Mouse (Mus musculus) hindbrain, embryonic 10.5 days (tissue): ENCODE results near the gene Zbtb8os. TPM values are rescaled to one million over a fixed set of nuclear protein-coding genes. Genes with fewer than 3 reads are reported as not detected.

Source experiments
- DNase-seq: peaks from one replicate; pipeline ENCODE4 v3.0.0-alpha.2; 2017; ENCODE audit warnings: low spot score
- H3K27ac ChIP-seq: fragments of 300-500 bp; sonication (generic); 2 replicates; pipeline ENCODE4 v1.5.1; 2016; ENCODE audit warnings: mild to moderate bottlenecking, moderate library complexity
- H3K27me3 ChIP-seq: fragments of 300-500 bp; sonication (generic); 2 replicates; pipeline ENCODE4 v1.6.1; 2016; ENCODE audit warnings: mild to moderate bottlenecking; ENCODE audit not compliant: poor library complexity, insufficient read depth, severe bottlenecking
- H3K36me3 ChIP-seq: fragments of 300-500 bp; sonication (generic); 2 replicates; pipeline ENCODE4 v1.6.1; 2016; ENCODE audit warnings: mild to moderate bottlenecking, moderate library complexity
- H3K4me1 ChIP-seq: fragments of 300-500 bp; sonication (generic); replicated peaks from 2 replicates; pipeline ENCODE4 v1.6.1; 2016; ENCODE audit warnings: mild to moderate bottlenecking
- H3K4me3 ChIP-seq: fragments of 300-500 bp; sonication (generic); 2 replicates; pipeline ENCODE4 v1.5.1; 2016; ENCODE audit warnings: mild to moderate bottlenecking, moderate library complexity
- H3K9me3 ChIP-seq: fragments of 300-500 bp; sonication (generic); 2 replicates; pipeline ENCODE4 v1.6.1; 2016; ENCODE audit warnings: mild to moderate bottlenecking, moderate library complexity
- WGBS: fragments of 180-500 bp; shearing (Covaris S2); methylation state at CpG from one replicate; pipeline ENCODE4 v1.1.7; 2016; 5-methylcytosine and 5-hydroxymethylcytosine counted together
- polyA plus RNA-seq: library from polyadenylated mRNA; unstranded; fragments of >200 nt; fragmentation: Nextera tagmentation; extraction: Ambion mirVana; gene quantifications from 2 replicates; pipeline ENCODE4 v1.2.1, GENCODE M21; 2016

The Zbtb8os gene
- polyA plus RNA-seq, 1 experiment from 2014 or later = 45.4 TPM

DNA sequence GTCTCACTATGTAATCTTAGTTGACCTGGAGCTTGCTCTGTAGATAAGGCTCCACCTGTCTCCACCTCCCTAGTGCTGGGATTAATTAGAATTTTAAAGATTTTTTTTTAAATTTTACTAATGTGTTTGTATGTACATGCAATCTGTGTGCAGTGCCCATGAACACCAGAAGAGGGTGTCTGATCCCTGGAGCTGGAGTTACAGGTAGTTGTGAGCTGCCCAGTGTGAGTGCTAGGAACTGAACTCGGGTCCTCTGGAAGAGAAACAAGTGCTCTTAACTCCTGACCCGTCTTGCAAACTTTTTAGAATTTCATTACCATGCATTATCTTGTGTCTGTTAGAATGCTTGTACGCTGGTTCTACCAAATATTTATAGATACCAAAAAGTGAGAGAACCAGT lies 35.9 kb downstream of the Zbtb8os start:
- Histone ChIP-seq H3K4me1 (peaks cover 6% of the 10 kb centered on the region), H3K9me3 (no peaks in the 10 kb centered on the region), H3K27me3 (peaks cover 23% of the 10 kb centered on the region), H3K36me3 (0 out of 2 replicates have a peak, but pooled peaks cover 9% of the 10 kb centered on the region), H3K27ac (no peak overlapping the region), H3K4me3 (no peak overlapping the region)
- WGBS = 93% methylated on average over 3 of the region's 3 CpGs
- DNase-seq = no peak

DNA sequence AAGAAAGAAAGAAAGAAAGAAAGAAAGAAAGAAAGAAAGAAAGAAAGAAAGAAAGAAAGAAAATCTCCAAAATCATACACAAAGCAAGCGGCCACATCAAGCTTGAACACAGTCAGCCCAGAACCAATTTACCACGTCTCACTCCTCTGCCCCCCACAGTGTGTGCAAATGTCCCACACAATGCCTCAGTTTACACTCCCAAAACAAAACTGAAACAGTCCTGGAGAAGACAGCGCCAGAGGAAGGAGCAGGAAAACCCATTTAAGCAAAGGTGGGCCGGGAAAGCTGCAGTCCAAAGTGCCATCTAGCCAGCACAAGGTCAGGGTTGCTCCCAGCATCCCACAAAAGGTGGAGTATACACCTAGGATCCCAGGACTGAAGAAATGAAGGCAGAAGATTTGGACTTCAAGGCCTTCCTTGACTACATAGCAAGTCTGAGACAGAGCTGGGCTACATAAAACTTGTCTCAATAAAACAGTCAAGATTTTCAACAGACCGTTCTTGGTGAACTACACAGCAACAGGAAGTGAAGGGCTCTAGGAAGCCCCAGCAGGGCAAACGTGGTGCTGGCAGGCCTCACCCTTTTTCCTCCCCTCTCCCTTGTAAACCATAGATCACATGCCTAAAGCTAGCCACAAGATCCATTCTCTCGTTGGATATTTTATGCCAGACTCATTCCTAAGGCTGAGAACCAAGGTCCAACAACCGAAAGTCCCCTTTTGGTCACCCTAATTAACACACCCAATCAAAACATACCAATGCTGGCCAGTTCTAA lies 37.9 kb downstream of the Zbtb8os start:
- Histone ChIP-seq H3K36me3 (0 out of 2 replicates have a peak, but pooled peaks cover under 1% of the 10 kb centered on the region), H3K4me1 (peaks cover 16% of the 10 kb centered on the region), H3K27me3 (peaks cover 41% of the 10 kb centered on the region), H3K4me3 (no peak overlapping the region), H3K27ac (no peak overlapping the region), H3K9me3 (no peaks in the 10 kb centered on the region)
- 47% methylated on average over 8 of the region's 8 CpGs for WGBS
- no peak for DNase-seq

DNA sequence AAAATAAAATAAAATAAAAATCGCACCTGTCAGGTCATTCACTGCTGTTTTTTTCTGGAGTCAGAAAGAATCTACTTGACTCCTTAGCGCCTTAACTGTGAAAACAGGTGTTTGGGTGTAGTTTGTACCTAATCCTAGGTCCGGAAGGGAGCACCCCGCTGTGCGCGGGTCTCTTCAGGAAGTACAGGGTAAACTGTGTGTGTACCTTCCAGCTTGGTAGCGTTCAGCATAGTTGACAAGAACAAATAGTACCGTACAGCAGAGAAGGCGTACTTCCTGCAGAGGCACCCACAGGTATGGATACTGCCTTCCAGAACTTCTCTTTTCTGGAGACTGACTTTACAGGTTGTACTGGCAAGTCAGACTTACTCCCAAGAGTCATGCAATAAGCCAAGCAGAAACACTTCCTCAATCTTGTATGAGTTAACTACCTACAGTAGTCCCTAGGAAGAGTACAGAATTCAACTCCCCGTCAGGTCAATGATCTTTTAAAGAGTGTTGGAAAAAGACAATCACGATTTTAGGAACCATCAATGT lies 38.8 kb downstream of the Zbtb8os start:
- no peak overlapping the region for H3K4me3 ChIP-seq
- peaks cover 16% of the 10 kb centered on the region for H3K4me1 ChIP-seq
- 42% methylated on average over 11 of the region's 11 CpGs for whole genome bisulfite sequencing
- H3K9me3 ChIP-seq = no peaks in the 10 kb centered on the region
- no peaks in the 10 kb centered on the region for H3K36me3 ChIP-seq
- H3K27me3 ChIP-seq = peaks cover 50% of the 10 kb centered on the region
- H3K27ac ChIP-seq = no peak overlapping the region
- DNase-seq = no peak

DNA sequence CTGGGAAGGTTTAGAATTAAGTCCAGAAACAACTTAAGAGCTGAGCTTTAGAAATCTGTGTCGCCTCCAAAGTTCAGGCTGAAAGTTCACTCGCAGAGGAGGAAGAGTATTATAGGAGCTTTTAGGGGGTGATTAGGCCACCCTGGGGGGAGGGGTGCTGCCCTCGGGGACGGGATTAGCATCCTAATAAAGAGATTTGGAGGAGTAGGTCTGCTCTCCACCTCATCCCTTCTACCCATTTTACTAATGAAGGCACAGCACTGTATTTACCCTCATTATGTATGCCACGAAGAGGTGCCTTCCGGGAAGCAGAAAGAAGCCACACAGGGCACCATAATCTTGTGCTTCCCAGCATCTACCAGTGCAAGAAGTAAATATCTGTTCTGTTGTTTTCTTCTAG lies 39.5 kb downstream of the Zbtb8os start:
- no peak for DNase-seq
- Histone ChIP-seq H3K4me1 (peaks cover 16% of the 10 kb centered on the region), H3K27me3 (peaks cover 56% of the 10 kb centered on the region), H3K4me3 (no peak overlapping the region), H3K27ac (no peak overlapping the region), H3K36me3 (no peaks in the 10 kb centered on the region), H3K9me3 (no peaks in the 10 kb centered on the region)
- WGBS = 20% methylated on average over 6 of the region's 6 CpGs

DNA sequence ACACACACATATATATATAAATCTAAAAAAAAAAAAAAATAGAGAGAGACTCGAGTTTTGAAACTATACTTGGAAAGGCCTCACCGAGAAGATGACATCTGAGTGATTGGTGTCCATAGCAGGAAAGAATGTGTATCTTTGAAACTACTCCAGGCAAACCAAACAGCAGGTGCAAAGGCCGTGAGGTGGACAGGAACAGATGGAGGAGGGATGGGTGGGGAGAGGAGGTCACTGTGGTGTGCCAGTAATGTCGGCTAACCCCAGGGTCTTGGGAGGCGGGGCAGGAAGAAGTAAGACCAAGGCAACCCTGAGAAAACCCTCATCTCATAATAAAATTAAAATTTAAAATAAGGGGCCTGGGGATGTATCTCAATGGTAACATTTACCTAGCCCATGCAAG lies 40.3 kb downstream of the Zbtb8os start:
- Histone ChIP-seq H3K9me3 (no peaks in the 10 kb centered on the region), H3K4me1 (peaks cover 16% of the 10 kb centered on the region), H3K36me3 (no peaks in the 10 kb centered on the region), H3K27me3 (peaks cover 56% of the 10 kb centered on the region), H3K4me3 (no peak overlapping the region), H3K27ac (no peak overlapping the region)
- DNase-seq = no peak
- whole genome bisulfite sequencing = 68% methylated on average over 5 of the region's 5 CpGs

DNA sequence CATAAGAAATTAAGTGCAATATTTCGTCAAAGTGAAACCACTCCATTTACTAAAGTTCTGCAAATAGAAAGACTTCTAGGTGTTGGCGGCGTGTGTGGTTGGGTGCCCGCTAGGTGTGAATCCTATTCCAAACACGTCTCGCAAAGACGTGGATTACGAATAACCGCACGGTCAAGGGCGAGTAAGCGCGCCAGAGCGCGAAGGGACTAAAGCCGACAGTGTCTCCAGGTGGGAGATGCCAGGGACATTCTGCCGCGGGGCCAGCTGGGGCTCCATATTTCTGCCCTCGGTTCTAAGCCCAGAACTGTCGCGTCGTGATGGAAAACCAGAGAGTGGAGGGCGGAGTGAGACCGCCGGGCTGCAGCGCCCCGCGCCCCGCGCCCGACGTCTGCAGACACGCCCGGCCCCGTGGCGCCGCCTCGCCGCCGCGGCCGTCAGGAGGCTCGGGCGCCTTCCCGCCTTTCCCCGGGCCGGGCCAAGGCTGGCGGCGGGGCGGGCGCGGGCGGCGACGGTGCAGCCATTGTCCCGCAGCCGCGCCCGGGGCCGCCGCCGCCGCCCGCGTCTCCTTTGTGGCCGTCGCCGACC lies 41.6 kb downstream of the Zbtb8os start:
- Histone ChIP-seq H3K27me3 (peaks cover 56% of the 10 kb centered on the region), H3K27ac (peak overlapping the region; percentile 91), H3K4me1 (peaks cover 16% of the 10 kb centered on the region), H3K36me3 (no peaks in the 10 kb centered on the region), H3K9me3 (no peaks in the 10 kb centered on the region), H3K4me3 (peak overlapping the region; percentile 72)
- peak; percentile 61 for DNase-seq
- WGBS = under 1% methylated on average over 68 of the region's 68 CpGs

DNA sequence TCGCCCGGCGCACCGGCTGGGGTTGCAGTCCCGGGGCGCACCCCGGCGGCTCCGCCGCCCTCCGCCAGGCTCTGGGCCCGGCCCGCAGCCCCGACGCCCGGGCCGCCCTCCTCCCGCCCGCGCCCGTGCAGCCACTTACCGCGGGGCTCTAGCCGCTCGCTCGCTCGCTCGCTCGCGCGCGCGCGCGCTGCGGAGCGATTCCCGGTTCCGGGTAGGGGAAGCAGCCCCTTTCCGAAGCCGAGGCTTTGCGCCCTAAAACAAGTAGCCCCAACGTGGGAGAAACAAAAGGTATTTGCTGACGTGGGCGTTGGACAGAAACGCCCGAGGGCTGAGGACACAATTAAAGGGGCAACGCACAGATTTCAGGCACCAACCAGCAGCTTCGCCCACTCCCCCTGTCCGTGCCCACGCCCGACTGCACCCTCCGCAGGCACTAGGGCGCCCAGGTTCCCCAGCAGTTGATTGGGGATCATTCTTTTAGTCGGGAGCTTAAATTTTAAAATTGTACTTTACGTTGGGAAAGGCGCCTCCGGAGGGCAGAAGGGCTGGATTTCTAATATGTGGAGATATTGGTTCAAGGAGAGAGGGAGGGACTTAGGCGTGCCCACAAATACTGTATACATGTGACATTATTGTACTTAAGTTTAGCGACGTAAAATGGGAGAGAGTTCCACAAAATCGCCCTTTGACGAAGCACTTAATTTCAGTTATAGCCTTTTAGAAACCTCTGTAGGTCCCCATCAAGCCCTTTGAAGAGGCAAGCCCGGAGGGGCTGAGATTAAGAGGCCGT lies 42.3 kb downstream of the Zbtb8os start, which contains the start of gene Zbtb8a:
Gene Zbtb8a (minus strand): TSS at position 516 of the 790 bp plus-strand sequence.
- Histone ChIP-seq H3K4me1 (peaks cover 16% of the 10 kb centered on the region), H3K9me3 (no peaks in the 10 kb centered on the region), H3K4me3 (peak within 1 kb of the TSS; percentile 72), H3K36me3 (no peaks in the 10 kb centered on the region), H3K27ac (peak within 1 kb of the TSS; percentile 91), H3K27me3 (peaks cover 56% of the 10 kb centered on the region)
- 2% methylated on average over 65 of the region's 65 CpGs for WGBS
- DNase-seq = peak; percentile 74

DNA sequence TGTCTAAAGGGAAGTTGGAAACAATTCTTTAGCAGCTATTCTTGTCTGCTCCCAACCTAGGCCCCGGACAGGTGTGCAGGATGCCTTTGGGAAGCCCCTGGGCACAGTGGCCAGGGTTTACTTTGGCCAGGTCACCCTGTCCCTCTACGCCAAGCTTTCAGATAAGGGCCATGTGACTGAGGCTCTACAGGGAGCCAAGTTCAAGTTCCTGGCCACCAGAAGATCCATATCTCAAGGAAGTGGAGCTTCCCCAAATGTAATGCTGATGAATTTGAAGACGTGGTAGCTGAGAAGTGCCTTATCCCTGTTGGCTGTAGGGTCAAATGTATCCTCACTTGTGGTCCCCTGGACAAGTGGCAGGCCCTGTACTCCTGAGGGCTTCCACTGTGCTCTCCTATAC lies 44.3 kb downstream of the Zbtb8os start:
- H3K27me3 ChIP-seq = peaks cover 49% of the 10 kb centered on the region
- no peak overlapping the region for H3K27ac ChIP-seq
- WGBS = 88% methylated on average over 3 of the region's 3 CpGs
- no peak overlapping the region for H3K4me3 ChIP-seq
- no peak for DNase-seq
- H3K36me3 ChIP-seq = no peaks in the 10 kb centered on the region
- H3K9me3 ChIP-seq = no peaks in the 10 kb centered on the region
- peaks cover 14% of the 10 kb centered on the region for H3K4me1 ChIP-seq

DNA sequence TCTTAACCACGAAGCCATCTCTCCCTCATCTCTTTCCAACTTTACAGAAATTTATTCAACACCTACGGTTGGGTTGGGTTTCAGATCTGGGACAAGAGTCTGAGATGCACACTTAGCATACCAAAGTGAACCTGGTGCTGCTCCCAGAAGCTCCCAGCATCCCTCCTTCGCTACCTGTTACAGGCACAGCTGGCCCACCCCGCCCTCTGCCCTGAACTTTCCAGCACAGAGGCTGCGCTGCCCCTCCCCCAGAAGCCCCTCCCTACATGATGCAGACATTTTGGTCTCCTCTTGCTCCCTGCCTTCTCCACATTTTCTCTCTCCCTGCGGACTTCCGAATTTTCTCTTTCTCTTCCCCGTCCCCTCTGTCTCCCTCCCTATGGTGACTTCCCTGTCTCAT lies 45.7 kb downstream of the Zbtb8os start:
- Histone ChIP-seq H3K27ac (no peak overlapping the region), H3K4me3 (no peak overlapping the region), H3K9me3 (no peaks in the 10 kb centered on the region), H3K27me3 (peaks cover 35% of the 10 kb centered on the region), H3K36me3 (no peaks in the 10 kb centered on the region), H3K4me1 (peaks cover 10% of the 10 kb centered on the region; the same call in 1 of the 2 replicates)
- 78% methylated on average over 8 of the region's 8 CpGs for WGBS
- no peak for DNase-seq

DNA sequence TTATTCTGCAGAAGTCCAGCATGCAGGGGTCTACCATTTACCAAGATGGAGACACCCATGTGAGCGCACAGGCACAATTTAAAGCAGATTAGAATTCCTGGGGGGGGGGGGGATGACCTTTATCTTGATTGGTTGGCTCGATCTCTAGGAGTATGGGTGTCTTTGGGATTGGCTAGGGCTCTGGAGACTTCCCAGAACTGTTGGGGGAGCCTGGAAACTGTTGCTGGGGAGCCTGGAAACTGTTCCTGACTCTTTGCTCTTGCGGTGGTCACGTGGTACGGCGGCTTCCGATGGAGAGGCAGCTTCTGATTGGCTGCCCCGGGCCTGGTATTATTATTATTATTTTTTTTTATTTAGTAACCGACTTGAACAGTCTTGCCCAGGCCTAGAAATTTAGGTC lies 46.5 kb downstream of the Zbtb8os start:
- Histone ChIP-seq H3K27ac (no peak overlapping the region), H3K36me3 (no peaks in the 10 kb centered on the region), H3K4me1 (peaks cover 6% of the 10 kb centered on the region; the same call in 1 of the 2 replicates), H3K27me3 (peaks cover 26% of the 10 kb centered on the region), H3K9me3 (no peaks in the 10 kb centered on the region), H3K4me3 (no peak overlapping the region)
- DNase-seq = no peak
- 90% methylated on average over 9 of the region's 9 CpGs for WGBS

DNA sequence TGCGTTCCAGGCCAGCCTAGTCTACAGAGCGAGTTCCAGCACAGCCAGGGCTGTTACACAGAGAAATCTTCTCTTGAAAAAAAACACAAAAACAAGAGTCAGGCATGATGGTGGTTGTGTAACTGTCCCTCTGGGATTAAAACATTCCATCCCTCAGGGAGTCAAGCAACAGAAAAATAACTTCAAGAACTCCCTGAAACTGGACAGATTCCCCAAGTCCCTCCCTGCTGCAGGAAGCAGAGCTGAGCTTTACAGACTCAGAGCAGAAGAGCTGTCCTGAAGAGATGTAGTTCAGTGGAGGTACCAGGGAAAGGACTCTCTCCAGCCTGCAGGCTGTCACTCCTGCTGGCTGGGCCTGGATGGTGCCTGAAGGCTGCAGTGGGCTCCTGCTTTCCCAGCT lies 47.0 kb downstream of the Zbtb8os start:
- Histone ChIP-seq H3K4me1 (peaks cover 5% of the 10 kb centered on the region; the same call in 1 of the 2 replicates), H3K27me3 (peaks cover 23% of the 10 kb centered on the region), H3K4me3 (no peak overlapping the region), H3K27ac (no peak overlapping the region), H3K9me3 (no peaks in the 10 kb centered on the region), H3K36me3 (no peaks in the 10 kb centered on the region)
- no peak for DNase-seq
- WGBS = 95% methylated on average over 2 of the region's 2 CpGs

DNA sequence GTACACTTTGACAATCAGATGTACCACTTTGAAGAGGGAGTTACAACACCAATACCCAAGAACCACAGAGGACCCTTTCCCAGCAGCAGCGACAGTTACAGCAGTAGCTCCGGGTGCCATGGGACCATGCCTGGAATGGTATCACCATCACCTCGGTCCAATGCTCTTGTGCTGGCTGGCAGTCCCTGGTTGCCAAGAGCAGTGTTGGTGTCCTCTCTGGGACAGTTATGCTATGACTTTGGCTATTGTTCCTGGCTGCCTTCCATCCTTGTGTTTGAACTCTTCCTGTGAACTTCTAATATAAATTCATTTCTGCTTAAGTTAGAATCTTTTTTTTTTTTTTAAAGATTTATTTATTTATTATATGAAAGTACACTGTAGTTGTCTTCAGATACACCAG lies 48.1 kb downstream of the Zbtb8os start:
- 92% methylated on average over 3 of the region's 3 CpGs for WGBS
- H3K4me3 ChIP-seq = no peak overlapping the region

More for the DNA sequence above, 48.1 kb downstream of the Zbtb8os start:
- DNase-seq = no peak
- H3K9me3 ChIP-seq = no peaks in the 10 kb centered on the region
- peaks cover 8% of the 10 kb centered on the region for H3K4me1 ChIP-seq
- H3K27ac ChIP-seq = no peak overlapping the region
- H3K36me3 ChIP-seq = no peaks in the 10 kb centered on the region
- H3K27me3 ChIP-seq = peaks cover 13% of the 10 kb centered on the region
